Mouse (Mus musculus) heart, embryonic 13.5 days (tissue): ENCODE measurements around the gene Plagl1. TPM values are rescaled to one million over a fixed set of nuclear protein-coding genes. Genes with fewer than 3 reads are reported as not detected.

Experiments used
- ATAC-seq: fragments of 200-750 bp; cut with Nextera tagmentation; 2 replicates; pipeline ENCODE4 v1.8.0; 2017; ENCODE audit warnings: moderate TSS enrichment; ENCODE audit not compliant: insufficient number of reproducible peaks, low FRiP score, low TSS enrichment; ENCODE audit errors: extremely low read depth
- H3K27ac ChIP-seq: fragments of 300-500 bp; sonication (generic); replicated peaks from 2 replicates; pipeline ENCODE4 v1.5.1; 2015; ENCODE audit warnings: moderate library complexity, mild to moderate bottlenecking, inconsistent platforms
- H3K27me3 ChIP-seq: fragments of 300-500 bp; sonication (generic); replicated peaks from 2 replicates; pipeline ENCODE4 v1.6.1; 2015; ENCODE audit warnings: mild to moderate bottlenecking, inconsistent platforms
- H3K36me3 ChIP-seq: fragments of 300-500 bp; sonication (generic); 2 replicates; pipeline ENCODE4 v1.6.1; 2015; ENCODE audit warnings: mild to moderate bottlenecking, inconsistent platforms
- H3K4me1 ChIP-seq: fragments of 300-500 bp; sonication (generic); 2 replicates; pipeline ENCODE4 v1.6.1; 2015; ENCODE audit warnings: inconsistent platforms
- H3K4me2 ChIP-seq: fragments of 300-500 bp; sonication (generic); 2 replicates; pipeline ENCODE4 v1.6.1; 2015; ENCODE audit warnings: inconsistent platforms, mild to moderate bottlenecking, moderate library complexity
- H3K4me3 ChIP-seq: fragments of 300-500 bp; sonication (generic); 2 replicates; pipeline ENCODE4 v1.5.1; 2015; ENCODE audit warnings: moderate library complexity, mild to moderate bottlenecking, inconsistent platforms
- H3K9ac ChIP-seq: fragments of 300-500 bp; sonication (generic); 2 replicates; pipeline ENCODE4 v1.6.1; 2015; ENCODE audit warnings: inconsistent platforms, mild to moderate bottlenecking, moderate library complexity
- H3K9me3 ChIP-seq: fragments of 300-500 bp; sonication (generic); 2 replicates; pipeline ENCODE4 v1.6.1; 2016; ENCODE audit warnings: inconsistent platforms
- WGBS: fragments of 180-500 bp; shearing (Covaris S2); methylation state at CpG from one replicate; pipeline ENCODE4 v1.1.7; 2015; ENCODE audit warnings: mixed read lengths; 5-methylcytosine and 5-hydroxymethylcytosine counted together
- polyA plus RNA-seq: library from polyadenylated mRNA; unstranded; fragments of >200 nt; fragmentation: Nextera tagmentation; extraction: Ambion mirVana; gene quantifications from 2 replicates; pipeline ENCODE4 v1.2.1, GENCODE M21; 2015

The Plagl1 gene
- polyA plus RNA-seq, 1 experiment from 2014 or later = 217 TPM

DNA sequence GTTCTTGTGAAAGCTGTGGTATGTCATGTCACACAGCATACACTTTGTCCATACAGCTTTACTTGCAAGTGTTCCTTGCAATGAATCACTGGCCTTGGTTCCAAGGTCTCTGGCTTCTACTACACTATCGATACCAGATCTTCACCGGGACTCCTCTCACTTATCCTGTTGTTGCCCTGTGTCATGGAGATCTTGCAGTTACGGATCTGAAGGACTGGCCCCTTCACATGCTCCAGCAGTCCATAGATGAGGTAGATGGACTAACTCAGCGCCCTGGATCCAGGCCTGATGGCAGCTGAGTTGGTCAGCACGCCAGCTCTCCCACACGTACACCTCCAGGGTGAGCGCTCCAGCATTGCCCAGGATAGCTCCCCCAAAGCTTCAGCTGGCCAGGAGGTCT lies 75.0 kb downstream of the Plagl1 start:
- no peak for ATAC-seq
- Histone ChIP-seq H3K27me3 (no peaks in the 10 kb centered on the region), H3K27ac (no peak overlapping the region), H3K4me3 (no peak overlapping the region), H3K9me3 (no peaks in the 10 kb centered on the region), H3K9ac (no peak overlapping the region), H3K4me2 (no peak overlapping the region), H3K36me3 (peaks cover 7% of the 10 kb centered on the region; the same call in 1 of the 2 replicates), H3K4me1 (0 out of 2 replicates have a peak, but pooled peaks cover 5% of the 10 kb centered on the region)
- WGBS = 91% methylated on average over 7 of the region's 7 CpGs

DNA sequence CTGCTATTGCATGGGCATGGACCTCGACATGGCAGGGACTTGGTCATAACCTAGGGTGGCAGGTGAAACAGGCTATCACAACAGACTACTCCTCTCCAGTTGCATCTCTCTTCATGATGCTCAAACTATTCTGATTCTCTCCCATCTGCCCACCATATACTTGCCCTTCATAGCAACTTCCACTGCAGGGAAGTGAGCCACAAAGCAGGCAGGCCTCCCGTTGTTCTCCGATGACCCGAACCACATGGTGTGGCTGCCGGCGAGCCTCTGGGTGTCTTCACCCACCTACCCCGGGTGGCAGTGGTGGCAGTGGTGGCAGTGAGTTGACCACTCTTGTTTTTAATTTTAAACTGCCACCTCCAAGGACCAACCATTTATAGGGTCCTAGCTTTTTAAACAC lies 75.4 kb downstream of the Plagl1 start:
- 90% methylated on average over 7 of the region's 7 CpGs for WGBS
- ATAC-seq = no peak
- peaks cover 4% of the 10 kb centered on the region; the same call in 1 of the 2 replicates for H3K36me3 ChIP-seq
- H3K4me3 ChIP-seq = no peak overlapping the region
- H3K4me1 ChIP-seq = 0 out of 2 replicates have a peak, but pooled peaks cover 5% of the 10 kb centered on the region
- H3K4me2 ChIP-seq = no peak overlapping the region
- no peak overlapping the region for H3K9ac ChIP-seq
- H3K9me3 ChIP-seq = no peaks in the 10 kb centered on the region
- no peaks in the 10 kb centered on the region for H3K27me3 ChIP-seq
- no peak overlapping the region for H3K27ac ChIP-seq

DNA sequence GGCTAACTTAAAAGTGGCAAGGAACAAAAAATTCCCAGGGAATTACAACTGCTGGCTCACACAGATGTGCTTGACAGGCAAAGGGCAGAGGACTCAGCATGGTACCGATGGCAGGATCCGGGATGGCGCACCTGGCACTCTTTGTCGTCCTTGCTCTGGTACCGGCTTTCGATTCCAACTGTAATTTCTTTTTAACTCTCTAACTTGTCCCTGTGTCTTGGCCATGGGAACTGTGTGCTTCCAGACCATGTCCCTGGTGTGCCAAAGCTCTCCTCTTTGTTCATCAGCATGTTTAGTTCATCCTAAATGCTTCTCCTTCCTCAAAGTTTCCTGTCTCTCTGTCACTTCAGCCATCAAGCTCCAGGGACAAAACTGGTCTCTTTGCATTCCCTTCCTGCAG lies 77.6 kb downstream of the Plagl1 start:
- no peak overlapping the region for H3K4me2 ChIP-seq
- H3K36me3 ChIP-seq = no peaks in the 10 kb centered on the region
- WGBS = 89% methylated on average over 6 of the region's 6 CpGs
- H3K4me1 ChIP-seq = 0 out of 2 replicates have a peak, but pooled peaks cover 5% of the 10 kb centered on the region
- no peak for ATAC-seq
- H3K9ac ChIP-seq = no peak overlapping the region
- no peaks in the 10 kb centered on the region for H3K9me3 ChIP-seq
- no peaks in the 10 kb centered on the region for H3K27me3 ChIP-seq
- no peak overlapping the region for H3K4me3 ChIP-seq
- no peak overlapping the region for H3K27ac ChIP-seq

DNA sequence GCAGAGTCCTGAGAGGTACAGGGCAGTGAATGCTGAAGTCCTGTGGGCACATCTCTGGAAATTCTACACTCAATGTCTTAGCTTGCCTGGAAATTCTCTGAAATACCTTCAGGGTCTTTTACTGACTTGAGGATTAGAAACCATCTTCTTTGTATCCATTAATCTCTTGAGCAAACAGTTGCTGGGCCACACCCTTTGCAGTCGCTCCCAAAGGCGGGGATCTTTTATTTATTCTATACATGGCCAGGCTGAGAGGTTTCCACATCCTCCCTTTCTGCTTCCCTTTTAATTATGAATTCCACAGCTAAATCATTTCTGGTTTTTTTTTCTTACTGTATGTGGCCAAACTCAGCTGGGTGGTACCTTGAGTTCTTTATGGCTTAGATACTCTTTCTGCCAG lies 80.1 kb downstream of the Plagl1 start:
- H3K9me3 ChIP-seq = no peaks in the 10 kb centered on the region
- H3K27ac ChIP-seq = no peak overlapping the region
- H3K4me2 ChIP-seq = no peak overlapping the region
- no peak overlapping the region for H3K4me3 ChIP-seq
- no peak overlapping the region for H3K9ac ChIP-seq
- H3K27me3 ChIP-seq = no peaks in the 10 kb centered on the region
- 76% methylated on average over 2 of the region's 2 CpGs for WGBS
- no peaks in the 10 kb centered on the region for H3K36me3 ChIP-seq
- 0 out of 2 replicates have a peak, but pooled peaks cover 5% of the 10 kb centered on the region for H3K4me1 ChIP-seq
- ATAC-seq = no peak

DNA sequence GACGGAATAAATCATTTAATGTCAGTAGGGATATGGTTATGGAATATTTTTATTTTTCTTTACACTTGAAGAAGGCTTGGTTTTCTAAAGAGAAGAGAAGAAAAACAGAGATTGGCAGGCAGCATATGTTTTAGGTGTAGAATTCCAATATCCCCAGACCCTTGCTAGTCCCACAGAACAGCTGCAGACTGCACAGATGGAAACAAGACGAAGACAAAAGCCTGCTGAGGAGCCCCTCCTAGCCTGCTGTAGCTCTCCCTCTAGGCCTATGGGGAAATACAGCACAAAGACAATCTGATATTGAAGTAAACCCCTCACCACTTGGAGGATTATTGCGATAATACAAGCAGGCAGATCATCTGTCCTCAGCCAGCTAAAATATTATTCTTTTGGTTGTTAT lies 90.1 kb downstream of the Plagl1 start:
- H3K4me1 ChIP-seq = no peaks in the 10 kb centered on the region
- no peak for ATAC-seq
- H3K9me3 ChIP-seq = no peaks in the 10 kb centered on the region
- WGBS = 77% methylated on average over 3 of the region's 3 CpGs
- H3K4me2 ChIP-seq = no peak overlapping the region
- H3K27me3 ChIP-seq = no peaks in the 10 kb centered on the region
- no peak overlapping the region for H3K9ac ChIP-seq
- no peak overlapping the region for H3K27ac ChIP-seq
- no peak overlapping the region for H3K4me3 ChIP-seq
- H3K36me3 ChIP-seq = no peaks in the 10 kb centered on the region

DNA sequence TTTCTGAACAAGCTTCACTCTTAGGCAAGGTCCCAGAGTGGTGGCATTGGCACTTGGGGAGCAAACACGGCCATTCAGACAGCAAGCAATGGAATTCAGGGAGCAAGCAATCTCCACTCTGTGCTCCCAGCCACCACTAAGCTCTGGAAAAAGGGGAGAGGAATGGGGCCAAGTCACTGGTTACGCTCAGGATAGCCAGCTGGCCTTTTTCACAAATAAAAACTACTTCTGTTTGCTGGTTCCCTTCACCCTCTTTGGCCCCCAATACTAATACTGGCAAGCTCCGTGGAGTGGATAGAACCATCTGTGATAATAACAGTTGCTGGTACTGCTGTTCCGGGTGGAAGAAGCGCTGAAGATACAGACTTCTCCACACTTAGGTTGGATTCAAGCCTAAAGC lies 91.0 kb downstream of the Plagl1 start:
- no peak overlapping the region for H3K4me3 ChIP-seq
- no peaks in the 10 kb centered on the region for H3K9me3 ChIP-seq
- H3K27me3 ChIP-seq = no peaks in the 10 kb centered on the region
- no peak overlapping the region for H3K9ac ChIP-seq
- H3K4me2 ChIP-seq = no peak overlapping the region
- WGBS = 67% methylated on average over 5 of the region's 5 CpGs
- H3K27ac ChIP-seq = no peak overlapping the region
- no peaks in the 10 kb centered on the region for H3K4me1 ChIP-seq
- H3K36me3 ChIP-seq = no peaks in the 10 kb centered on the region
- ATAC-seq = no peak

DNA sequence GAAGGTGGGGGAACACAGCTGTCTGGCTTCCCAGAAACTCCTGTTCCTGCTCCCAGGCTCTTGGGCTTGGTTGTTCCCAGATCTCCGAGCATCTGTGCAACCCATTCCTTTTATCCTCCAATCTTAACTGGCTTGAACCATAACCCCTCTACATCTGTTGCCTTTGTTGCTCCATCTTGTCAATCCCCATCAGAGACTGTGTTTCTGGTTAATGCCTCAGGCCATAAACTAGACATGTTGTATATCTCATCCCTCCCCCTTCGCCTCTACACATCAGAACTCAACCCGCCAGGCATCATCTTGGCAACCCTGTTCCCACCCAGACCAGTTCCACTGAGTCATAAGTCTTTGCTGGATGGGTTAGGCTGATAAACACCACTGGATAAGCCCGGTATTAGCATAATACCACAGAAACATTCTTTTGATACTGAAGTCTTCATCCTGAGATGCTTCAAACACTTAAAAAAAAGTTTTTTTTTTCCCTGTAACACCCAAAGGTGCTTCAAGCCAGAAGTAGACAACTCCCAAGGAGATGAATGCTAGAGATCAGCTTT lies 92.6 kb downstream of the Plagl1 start:
- Histone ChIP-seq H3K4me1 (no peaks in the 10 kb centered on the region), H3K27me3 (no peaks in the 10 kb centered on the region), H3K9ac (no peak overlapping the region), H3K36me3 (no peaks in the 10 kb centered on the region), H3K4me3 (no peak overlapping the region), H3K9me3 (peaks cover 3% of the 10 kb centered on the region; the same call in 1 of the 2 replicates), H3K4me2 (no peak overlapping the region), H3K27ac (no peak overlapping the region)
- 84% methylated on average over 4 of the region's 4 CpGs for WGBS
- no peak for ATAC-seq

DNA sequence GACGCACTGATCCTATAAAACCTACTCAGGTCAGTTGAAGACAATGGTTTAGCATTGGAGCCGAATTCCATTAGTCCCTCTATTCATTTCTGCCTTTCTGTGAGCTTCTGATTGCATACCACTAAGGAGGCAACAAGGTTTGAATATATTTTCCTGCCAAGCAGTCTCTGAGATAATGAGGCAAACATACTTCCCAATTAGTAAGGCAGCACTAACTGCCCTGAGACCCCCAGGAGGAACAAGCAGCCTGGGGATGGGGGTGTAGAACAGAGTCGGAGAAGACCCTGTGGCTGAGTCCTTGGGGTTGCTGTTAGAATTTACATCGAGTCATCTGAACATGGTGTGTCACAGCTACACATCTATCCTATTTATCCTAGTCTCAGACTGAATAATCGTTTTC lies 95.1 kb downstream of the Plagl1 start:
- WGBS = 78% methylated on average over 5 of the region's 5 CpGs
- H3K9me3 ChIP-seq = peaks cover 5% of the 10 kb centered on the region; the same call in 1 of the 2 replicates
- H3K9ac ChIP-seq = no peak overlapping the region
- ATAC-seq = no peak
- no peaks in the 10 kb centered on the region for H3K36me3 ChIP-seq
- H3K4me2 ChIP-seq = no peak overlapping the region
- no peak overlapping the region for H3K27ac ChIP-seq
- no peaks in the 10 kb centered on the region for H3K4me1 ChIP-seq
- H3K27me3 ChIP-seq = no peaks in the 10 kb centered on the region
- no peak overlapping the region for H3K4me3 ChIP-seq

DNA sequence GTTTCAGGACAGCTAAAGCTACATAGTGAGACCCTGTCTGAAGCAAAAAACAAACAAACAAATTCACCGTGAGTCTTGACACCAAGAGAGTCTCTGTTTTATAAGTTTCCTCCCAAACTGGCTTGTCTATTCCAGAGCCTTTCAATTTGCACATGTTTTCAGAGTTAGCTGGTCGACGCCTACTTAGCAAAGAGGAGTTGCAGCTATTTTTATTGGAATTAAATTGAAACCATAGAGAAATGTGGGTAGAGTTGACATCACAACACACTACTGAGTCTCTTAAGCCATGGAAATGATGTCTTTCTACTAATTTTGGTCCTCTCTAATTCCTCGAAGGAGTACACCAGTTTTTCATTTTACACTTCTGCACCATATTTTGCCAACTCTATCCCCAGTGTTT lies 100.6 kb downstream of the Plagl1 start:
- Histone ChIP-seq H3K9me3 (peaks cover 9% of the 10 kb centered on the region), H3K36me3 (no peaks in the 10 kb centered on the region), H3K4me3 (no peak overlapping the region), H3K4me1 (peaks cover 16% of the 10 kb centered on the region), H3K27me3 (no peaks in the 10 kb centered on the region), H3K27ac (no peak overlapping the region), H3K9ac (no peak overlapping the region), H3K4me2 (no peak overlapping the region)
- ATAC-seq = no peak
- 87% methylated on average over 4 of the region's 4 CpGs for WGBS

DNA sequence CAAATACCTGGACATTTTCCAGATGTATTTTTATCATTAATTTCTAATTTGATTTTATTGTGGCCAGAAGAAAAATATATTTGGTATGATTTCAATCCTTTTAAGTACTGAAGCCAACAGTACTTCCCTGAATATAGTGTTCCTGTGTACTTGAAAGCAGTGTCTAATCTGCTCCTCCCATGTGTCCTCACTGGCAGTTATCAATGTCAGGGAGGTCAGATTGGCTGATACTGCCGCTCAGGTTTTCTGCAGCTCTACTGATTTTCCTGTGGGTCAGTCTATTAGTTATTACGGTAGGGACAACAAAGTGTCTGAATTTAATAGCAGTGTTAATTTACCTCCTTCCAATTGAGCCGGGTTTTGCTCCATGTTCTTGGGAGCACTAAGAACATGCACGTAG lies 101.7 kb downstream of the Plagl1 start:
- ATAC-seq = no peak
- peaks cover 9% of the 10 kb centered on the region for H3K9me3 ChIP-seq
- 22% methylated on average over 4 of the region's 4 CpGs for WGBS
- no peak overlapping the region for H3K4me2 ChIP-seq
- no peak overlapping the region for H3K9ac ChIP-seq
- no peaks in the 10 kb centered on the region for H3K27me3 ChIP-seq
- H3K36me3 ChIP-seq = no peaks in the 10 kb centered on the region
- H3K4me3 ChIP-seq = no peak overlapping the region
- H3K4me1 ChIP-seq = peaks cover 16% of the 10 kb centered on the region
- peak overlapping the region; percentile 38; the same call in 1 of the 2 replicates for H3K27ac ChIP-seq

DNA sequence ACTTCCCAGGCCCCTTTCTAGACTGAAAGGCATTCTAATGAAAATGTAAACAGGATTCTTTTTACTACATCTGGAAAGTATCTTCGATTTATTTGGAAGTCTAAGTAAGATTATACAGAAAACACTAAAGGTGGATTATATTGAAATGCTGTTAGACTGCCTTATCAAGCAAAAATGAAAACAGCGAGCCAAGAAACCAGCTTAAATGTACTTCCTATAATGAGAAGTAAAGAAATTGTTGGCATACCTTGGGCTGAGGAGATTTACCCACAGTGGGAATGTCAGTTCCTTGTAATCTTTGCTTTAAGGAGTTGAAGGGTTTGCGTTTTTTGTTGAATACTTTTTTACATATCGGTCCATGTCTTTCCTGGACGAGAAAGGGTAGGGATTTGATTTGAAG lies 108.2 kb downstream of the Plagl1 start:
- no peaks in the 10 kb centered on the region for H3K27me3 ChIP-seq
- peak overlapping the region; percentile 77 for H3K27ac ChIP-seq
- peaks cover 5% of the 10 kb centered on the region; the same call in 1 of the 2 replicates for H3K9me3 ChIP-seq
- peaks cover 42% of the 10 kb centered on the region for H3K4me1 ChIP-seq
- H3K4me3 ChIP-seq = no peak overlapping the region
- ATAC-seq = no peak
- no peak overlapping the region for H3K9ac ChIP-seq
- 48% methylated on average over 5 of the region's 5 CpGs for WGBS
- H3K36me3 ChIP-seq = no peaks in the 10 kb centered on the region
- H3K4me2 ChIP-seq = no peak overlapping the region

DNA sequence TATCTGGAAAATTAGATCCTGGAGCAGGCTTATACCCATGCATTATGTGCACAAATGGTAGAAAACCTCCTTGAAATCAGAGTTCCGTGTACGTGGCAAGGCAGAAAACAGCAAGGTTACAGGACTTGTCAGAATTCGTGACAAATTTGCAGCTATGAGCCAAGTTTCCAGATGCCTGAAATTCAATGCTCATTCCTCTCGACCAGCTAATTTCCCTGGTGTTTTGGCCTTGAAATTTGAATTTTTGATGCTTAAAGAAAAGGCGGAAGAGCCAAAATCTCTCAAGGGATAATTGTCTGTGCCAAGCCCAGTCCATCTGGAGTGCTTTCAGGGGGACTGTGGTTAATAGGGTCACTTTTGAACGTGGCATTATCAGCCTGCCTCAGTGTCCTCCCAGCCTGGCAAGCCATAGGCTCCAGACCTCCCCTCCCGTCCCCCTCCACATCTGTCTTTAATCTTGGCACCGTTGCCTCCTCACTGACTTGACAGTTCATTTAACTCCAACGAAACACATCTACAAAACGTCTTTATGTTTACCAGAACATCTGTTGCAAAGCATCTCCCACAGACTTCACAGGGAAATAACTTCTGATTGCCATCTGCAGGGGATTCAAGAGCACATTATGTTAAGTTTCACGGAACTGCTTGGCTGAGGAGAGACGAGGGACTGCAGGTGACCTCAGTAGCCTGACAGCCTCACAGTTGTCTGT lies 110.6 kb downstream of the Plagl1 start:
- WGBS = 37% methylated on average over 12 of the region's 12 CpGs
- no peaks in the 10 kb centered on the region for H3K27me3 ChIP-seq
- H3K36me3 ChIP-seq = peaks cover 5% of the 10 kb centered on the region; the same call in 1 of the 2 replicates
- ATAC-seq = no peak
- no peaks in the 10 kb centered on the region for H3K9me3 ChIP-seq
- peak overlapping the region; percentile 67 for H3K27ac ChIP-seq
- H3K9ac ChIP-seq = no peak overlapping the region
- no peak overlapping the region for H3K4me2 ChIP-seq
- no peak overlapping the region for H3K4me3 ChIP-seq
- peaks cover 42% of the 10 kb centered on the region for H3K4me1 ChIP-seq
